Mouse (Mus musculus) 3134 (cell line): ENCODE measurements around the gene Gsdme.

Experiments used
- DNase-seq: peaks from one replicate; pipeline ENCODE4 v3.0.0-alpha.2; 2011; ENCODE audit warnings: low spot score; ENCODE audit not compliant: insufficient read length; ENCODE audit errors: extremely low read depth

Gsdme gene

DNA sequence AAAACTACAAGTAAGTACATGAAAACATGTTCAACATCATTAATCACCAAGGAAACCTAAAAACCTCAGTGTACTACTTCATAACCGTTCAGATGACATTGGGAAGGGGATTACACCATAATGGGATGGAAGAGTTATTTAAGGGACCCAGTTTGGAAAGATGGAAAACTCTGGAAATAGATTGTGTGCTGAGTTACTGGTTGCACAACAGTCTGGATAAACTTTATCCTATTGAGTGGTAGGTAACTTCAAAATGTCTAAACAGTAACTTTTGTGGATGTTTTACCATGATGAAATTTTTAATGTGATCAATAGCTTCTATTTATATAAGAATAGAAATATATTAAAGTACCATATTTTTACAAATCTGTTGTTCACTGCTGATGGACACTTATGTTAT is 71.5 kb downstream of the Gsdme start:
- DNase-seq, result no peak

DNA sequence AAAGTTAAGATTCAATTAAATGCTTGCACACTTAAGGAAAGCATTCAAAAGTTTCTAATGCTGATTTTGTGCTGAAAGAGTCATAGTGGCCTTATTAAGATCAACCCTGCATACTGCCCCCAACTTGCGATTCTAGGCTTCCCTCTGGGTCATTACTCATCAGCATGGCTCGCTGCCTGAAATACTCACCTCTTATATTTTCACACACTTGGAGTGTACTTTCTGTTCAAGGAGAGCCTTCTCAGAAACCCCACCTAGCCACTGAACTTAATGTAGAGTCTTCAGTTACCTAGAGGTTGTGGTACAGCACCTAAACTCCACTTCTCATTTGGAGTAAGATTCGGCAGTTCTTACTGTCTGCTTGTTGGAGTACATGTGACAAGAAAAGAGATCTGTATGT is 72.1 kb downstream of the Gsdme start:
- no peak for DNase-seq

GRCm38 (mm10) chr6:50189376-50189775 is 74.3 kb downstream of the Gsdme start:
- DNase-seq, result no peak

- DNase-seq, result no peak
These were observed 75.7 kb downstream of the Gsdme start for GRCm38 (mm10) chr6:50187955-50188354.

DNA sequence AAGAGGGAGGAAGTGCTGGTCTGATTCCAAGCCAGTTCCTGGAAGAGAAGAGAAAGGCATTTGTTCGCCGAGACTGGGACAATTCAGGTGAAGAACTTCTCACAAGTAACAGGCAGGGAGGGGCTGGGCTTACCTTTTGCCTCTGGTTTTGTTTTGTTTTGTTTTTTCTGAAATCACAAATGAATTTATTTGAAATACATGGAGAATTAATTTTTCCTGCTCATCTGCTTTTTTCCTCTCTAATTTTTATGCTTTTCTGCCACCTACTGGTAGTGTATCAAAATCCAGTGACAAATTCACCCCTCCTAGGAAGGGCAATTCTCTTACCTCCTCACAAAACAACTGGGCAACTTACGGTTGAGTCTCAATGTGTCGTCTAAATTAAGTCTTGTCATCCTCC is 83.5 kb downstream of the Gsdme start:
- peak; percentile 9 for DNase-seq

- no peak for DNase-seq
These were observed 87.9 kb downstream of the Gsdme start for GRCm38 (mm10) chr6:50175736-50176135.

- DNase-seq, result no peak
These were observed 93.9 kb downstream of the Gsdme start for GRCm38 (mm10) chr6:50169771-50170170.

DNA sequence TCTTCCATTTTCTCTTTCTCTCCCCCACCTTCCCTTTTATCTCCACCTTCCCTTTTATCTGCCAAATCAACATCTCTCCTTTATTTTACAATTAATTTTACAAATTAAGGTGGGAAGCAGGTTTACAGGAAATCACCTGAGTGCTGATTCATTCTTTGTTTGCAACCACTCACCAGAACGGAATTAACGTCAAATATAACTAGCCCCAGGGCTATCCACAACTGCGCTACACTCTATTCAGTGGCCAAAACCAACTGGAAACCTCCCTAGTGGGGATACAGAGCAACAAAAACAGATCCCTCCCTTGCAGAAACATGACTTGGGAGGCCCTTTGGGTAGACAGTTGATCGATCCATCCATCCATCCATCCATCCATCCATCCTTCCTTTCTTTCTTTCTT is 94.8 kb downstream of the Gsdme start:
- DNase-seq, result no peak

DNA sequence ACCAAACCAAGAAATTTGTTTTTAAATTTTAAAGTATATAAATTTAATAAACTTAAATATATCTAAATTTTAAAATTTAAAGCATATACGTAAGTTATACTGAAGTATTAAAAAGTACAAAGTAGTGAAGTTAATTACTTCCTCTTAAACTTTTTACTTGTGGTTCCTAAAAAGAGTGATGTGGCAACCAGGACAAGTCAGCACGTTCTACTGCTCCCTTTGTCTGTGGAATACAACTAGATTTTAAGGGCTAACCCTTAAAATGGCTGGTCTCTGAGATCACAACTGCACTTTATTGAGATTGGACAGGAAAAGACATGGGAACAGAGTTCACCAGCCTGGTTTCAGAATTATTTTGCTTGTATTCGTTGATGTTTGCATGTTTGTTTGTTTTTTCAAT is 100.6 kb downstream of the Gsdme start:
- DNase-seq, result no peak

DNA sequence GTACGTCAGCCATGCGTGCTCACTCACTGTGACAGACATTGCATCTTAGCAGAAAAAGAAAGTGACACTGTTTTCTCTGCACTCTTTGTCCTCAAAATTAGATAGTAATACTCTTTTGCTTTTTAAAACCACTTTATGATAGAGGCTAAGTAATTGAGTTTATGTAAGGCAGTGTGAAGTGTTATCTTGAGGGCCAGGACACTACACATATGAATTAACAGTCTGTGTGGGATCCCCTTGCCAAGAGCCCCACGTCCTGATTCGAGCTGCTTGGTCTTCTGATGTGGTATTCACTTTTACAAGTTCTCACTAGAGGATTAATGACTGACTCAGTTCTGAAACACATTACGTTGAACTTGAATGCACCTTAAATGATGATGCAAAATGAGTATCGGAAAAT is 103.8 kb downstream of the Gsdme start:
- no peak for DNase-seq

- DNase-seq, result no peak
These were observed 114.3 kb downstream of the Gsdme start for GRCm38 (mm10) chr6:50149378-50149777.

- DNase-seq, result no peak
These were observed 117.5 kb downstream of the Gsdme start for GRCm38 (mm10) chr6:50146158-50146557.

DNA sequence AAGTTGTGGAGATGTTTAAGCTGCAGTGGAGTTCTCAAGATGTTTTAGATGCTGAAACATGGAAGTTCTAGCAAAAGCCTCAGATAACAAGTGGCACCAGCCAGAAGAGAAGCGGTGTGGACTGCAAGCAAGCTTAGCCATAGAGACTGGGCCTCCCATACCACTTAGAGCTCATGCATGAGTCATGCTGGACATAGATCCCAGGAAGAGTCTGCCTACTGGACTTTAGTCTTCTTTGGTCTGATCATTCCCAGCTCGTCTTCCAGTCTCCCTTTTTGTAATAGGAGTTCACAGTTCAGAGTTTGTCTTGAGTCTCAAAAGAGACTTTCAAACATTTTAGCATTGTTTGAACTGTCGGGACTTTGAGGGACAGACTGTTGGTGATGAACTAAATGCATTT is 124.1 kb downstream of the Gsdme start:
- DNase-seq, result no peak
